ENCODE assay signal across 9 mouse cellular contexts in the genomic region with DNA sequence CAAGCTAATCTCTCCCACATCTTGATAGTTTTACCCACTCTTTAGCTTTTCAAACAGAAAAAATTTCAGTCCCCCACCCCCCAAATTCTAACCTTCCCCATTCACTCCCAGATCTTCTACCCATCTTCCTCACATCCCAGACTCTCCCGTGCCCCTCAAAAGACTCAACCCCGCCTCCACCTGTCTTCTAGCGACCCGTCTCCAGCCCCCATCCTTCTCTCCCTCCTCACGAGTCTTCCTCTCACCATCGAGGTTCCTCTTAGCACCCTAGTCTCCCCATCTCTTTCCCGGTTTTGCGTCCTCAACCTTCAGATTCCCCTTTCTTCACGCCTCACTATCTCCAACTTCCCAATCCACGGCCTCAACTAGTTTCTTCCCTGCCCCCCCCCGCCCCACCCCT. TPM values are rescaled to one million over a fixed set of nuclear protein-coding genes. Genes with fewer than 3 reads are reported as not detected.
DNase-seq lines count a peak whose midpoint lies in the region; ATAC-seq and TF ChIP-seq lines count a peak whose summit lies in the region.
"Had no signal": no experiment of that assay in that cellular context is flagged by ENCODE, and none has a peak within 500 bp of the region (broad histone marks: within the 10 kb centered on the region; RNA-seq: fewer than 3 reads in every experiment).

No protein-coding gene starts in this region.

- under 1% methylated on average over 11 of the region's 11 CpGs for WGBS in kidney, embryonic 14.5 days
- WGBS in forebrain, embryonic 11.5 days, result 0% methylated on average over 11 of the region's 11 CpGs
- 2% methylated on average over 11 of the region's 11 CpGs for WGBS in liver, embryonic 12.5 days (ENCODE audit: insufficient replicate concordance)
- 0% methylated on average over 11 of the region's 11 CpGs for WGBS in stomach, postnatal 0 days

- H3K4me1 ChIP-seq in kidney, embryonic 14.5 days (ENCODE audit: control insufficient read depth, insufficient read depth, low read length), result peaks cover 15% of the 10 kb centered on the region; the same call in 1 of the 2 replicates
- 0 out of 2 replicates have a peak, but pooled peaks cover 3% of the 10 kb centered on the region for H3K4me1 ChIP-seq in forebrain, embryonic 11.5 days (replicated peaks; ENCODE audit: control insufficient read depth, insufficient read depth, low read length)
- H3K4me1 ChIP-seq in liver, embryonic 12.5 days, result peaks cover 49% of the 10 kb centered on the region
- 0 out of 2 replicates have a peak, but pooled peaks cover 2% of the 10 kb centered on the region for H3K4me1 ChIP-seq in stomach, postnatal 0 days (replicated peaks; ENCODE audit: control insufficient read depth, insufficient read depth)

- peak overlapping the region; percentile 69 for H3K4me2 ChIP-seq in kidney, embryonic 14.5 days (replicated peaks; ENCODE audit: low read depth, low read length)
- peak overlapping the region; percentile 74 for H3K4me2 ChIP-seq in forebrain, embryonic 11.5 days (ENCODE audit: low read depth, low read length, severe bottlenecking)
- peak overlapping the region; percentile 99 for H3K4me2 ChIP-seq in liver, embryonic 12.5 days
- H3K4me2 ChIP-seq in stomach, postnatal 0 days (replicated peaks; ENCODE audit: low read depth), result peak overlapping the region; percentile 73

- DNase-seq in kidney, postnatal 10 days, result no peak
- DNase-seq in ZHBTc4 (ENCODE audit: low read depth, low spot score), result peak; percentile 6
- peak; percentile 51 for DNase-seq in forebrain, embryonic 11.5 days (ENCODE audit: low spot score)
- DNase-seq in stomach, postnatal 0 days (ENCODE audit: low spot score), result no peak
- DNase-seq in layer of hippocampus, postnatal 36 days, result no peak
- no peak for DNase-seq in adrenal gland, adult 2 months

- peak overlapping the region; percentile 82 for H3K9ac ChIP-seq in kidney, embryonic 14.5 days (ENCODE audit: low read depth, low read length)
- H3K9ac ChIP-seq in forebrain, embryonic 11.5 days (ENCODE audit: low read length), result peak overlapping the region; percentile 78
- H3K9ac ChIP-seq in liver, embryonic 12.5 days, result peak overlapping the region; percentile 82
- peak overlapping the region; percentile 71 for H3K9ac ChIP-seq in stomach, postnatal 0 days (ENCODE audit: low read length)

- TF ChIP-seq EP300 in stomach, postnatal 0 days (optimal IDR thresholded peaks at IDR 0.05), result no peak

- no peaks in the 10 kb centered on the region for H3K9me3 ChIP-seq in kidney, embryonic 14.5 days (ENCODE audit: control insufficient read depth, low read length)
- H3K9me3 ChIP-seq in forebrain, embryonic 11.5 days (ENCODE audit: control insufficient read depth, low read length), result no peaks in the 10 kb centered on the region
- no peaks in the 10 kb centered on the region for H3K9me3 ChIP-seq in liver, embryonic 12.5 days (replicated peaks)
- no peaks in the 10 kb centered on the region for H3K9me3 ChIP-seq in stomach, postnatal 0 days (ENCODE audit: control insufficient read depth, low read length)

- no peaks in the 10 kb centered on the region for H3K36me3 ChIP-seq in kidney, embryonic 14.5 days (ENCODE audit: control insufficient read depth, insufficient read depth, low read length)
- no peaks in the 10 kb centered on the region for H3K36me3 ChIP-seq in forebrain, embryonic 11.5 days (ENCODE audit: control insufficient read depth, insufficient read depth, low read length)
- H3K36me3 ChIP-seq in liver, embryonic 12.5 days, result no peaks in the 10 kb centered on the region
- no peaks in the 10 kb centered on the region for H3K36me3 ChIP-seq in stomach, postnatal 0 days (ENCODE audit: control insufficient read depth, insufficient read depth, low read length)

- no peak for ATAC-seq in kidney, embryonic 14.5 days (ENCODE audit: low FRiP score, low TSS enrichment)
- ATAC-seq in forebrain, embryonic 11.5 days (replicated peaks; ENCODE audit: low FRiP score), result no peak
- no peak for ATAC-seq in liver, embryonic 12.5 days
- no peak for ATAC-seq in stomach, postnatal 0 days (ENCODE audit: low FRiP score, low TSS enrichment)

- H3K27me3 ChIP-seq in kidney, embryonic 14.5 days (ENCODE audit: control insufficient read depth, insufficient read depth, low read length), result no peaks in the 10 kb centered on the region
- no peaks in the 10 kb centered on the region for H3K27me3 ChIP-seq in forebrain, embryonic 11.5 days (ENCODE audit: control insufficient read depth, insufficient read depth, low read length)
- no peaks in the 10 kb centered on the region for H3K27me3 ChIP-seq in liver, embryonic 12.5 days (replicated peaks)
- H3K27me3 ChIP-seq in stomach, postnatal 0 days (ENCODE audit: control insufficient read depth, insufficient read depth, low read length), result no peaks in the 10 kb centered on the region

- peak overlapping the region; percentile 77 for H3K27ac ChIP-seq in kidney, embryonic 14.5 days (ENCODE audit: low read depth, low read length)
- H3K27ac ChIP-seq in forebrain, embryonic 11.5 days (ENCODE audit: low read depth, low read length), result no peak overlapping the region
- peak overlapping the region; percentile 79 for H3K27ac ChIP-seq in liver, embryonic 12.5 days
- H3K27ac ChIP-seq in stomach, postnatal 0 days (replicated peaks), result no peak overlapping the region

- TF ChIP-seq CTCF in stomach, postnatal 0 days (IDR thresholded peaks at IDR 0.05; ENCODE audit: low read depth), result no peak

- peak overlapping the region; percentile 66 for H3K4me3 ChIP-seq in kidney, embryonic 14.5 days (ENCODE audit: low read length)
- peak overlapping the region; percentile 81 for H3K4me3 ChIP-seq in forebrain, embryonic 11.5 days (ENCODE audit: low read depth, low read length)
- peak overlapping the region; percentile 80 for H3K4me3 ChIP-seq in liver, embryonic 12.5 days
- H3K4me3 ChIP-seq in stomach, postnatal 0 days (ENCODE audit: low read depth, low read length), result peak overlapping the region; percentile 68

RNA-seq across cellular contexts. Expression of gene Lrrc42, which starts 0.8 kb away (rescaled TPM):
- polyA plus RNA-seq in kidney, embryonic 14.5 days (2014; fragmentation: Nextera tagmentation; extraction: Ambion mirVana), result 101 and 113 TPM in 2 replicates
- polyA plus RNA-seq in forebrain, embryonic 11.5 days (2014; fragmentation: Nextera tagmentation; extraction: Ambion mirVana), result 90.5 and 99.5 TPM in 2 replicates
- polyA plus RNA-seq in liver, embryonic 12.5 days (2016; fragmentation: Nextera tagmentation; extraction: Ambion mirVana), result 19.7 and 21.7 TPM in 2 replicates
- polyA plus RNA-seq in stomach, postnatal 0 days (2015; fragmentation: Nextera tagmentation; extraction: Ambion mirVana), result 28.1 and 29.3 TPM in 2 replicates
- total RNA-seq in layer of hippocampus, postnatal 36 days (2021), result 10 to 100 TPM; 39.6 to 41.3 TPM
- 10 to 100 TPM; 28.0 to 31.7 TPM for total RNA-seq in adrenal gland, adult 2 months (2021)
- polyA plus RNA-seq in adrenal gland, adult 2 months (2012; rRNA removed), result 7.7 and 9.0 TPM in 2 replicates

RNA-seq across cellular contexts. Expression of gene Hspb11, which starts 0.9 kb away (rescaled TPM):
- polyA plus RNA-seq in kidney, embryonic 14.5 days (2014; fragmentation: Nextera tagmentation; extraction: Ambion mirVana), result 39.6 and 56.6 TPM in 2 replicates
- polyA plus RNA-seq in forebrain, embryonic 11.5 days (2014; fragmentation: Nextera tagmentation; extraction: Ambion mirVana), result 23.7 and 27.2 TPM in 2 replicates
- polyA plus RNA-seq in liver, embryonic 12.5 days (2016; fragmentation: Nextera tagmentation; extraction: Ambion mirVana), result 9.2 and 10.4 TPM in 2 replicates
- 32.7 and 33.0 TPM in 2 replicates for polyA plus RNA-seq in stomach, postnatal 0 days (2015; fragmentation: Nextera tagmentation; extraction: Ambion mirVana)
- total RNA-seq in layer of hippocampus, postnatal 36 days (2021), result 10 to 100 TPM; 27.8 to 29.4 TPM
- 10 to 100 TPM; 16.7 to 19.1 TPM for total RNA-seq in adrenal gland, adult 2 months (2021)
- 0.30 and 0.83 TPM in 2 replicates for polyA plus RNA-seq in adrenal gland, adult 2 months (2012; rRNA removed)

RNA-seq across cellular contexts. Expression of gene Ldlrad1, which starts 43.5 kb away (rescaled TPM):
- polyA plus RNA-seq in kidney, embryonic 14.5 days (2014; fragmentation: Nextera tagmentation; extraction: Ambion mirVana), result not detected in 2 replicates
- polyA plus RNA-seq in forebrain, embryonic 11.5 days (2014; fragmentation: Nextera tagmentation; extraction: Ambion mirVana), result not detected in 2 replicates
- polyA plus RNA-seq in liver, embryonic 12.5 days (2016; fragmentation: Nextera tagmentation; extraction: Ambion mirVana), result not detected in 2 replicates
- polyA plus RNA-seq in stomach, postnatal 0 days (2015; fragmentation: Nextera tagmentation; extraction: Ambion mirVana), result 0.08 TPM in 2 replicates
- total RNA-seq in layer of hippocampus, postnatal 36 days (2021), result not detected
- total RNA-seq in adrenal gland, adult 2 months (2021), result not detected
- 0.15 and 0.45 TPM in 2 replicates for polyA plus RNA-seq in adrenal gland, adult 2 months (2012; rRNA removed)

RNA-seq across cellular contexts. Expression of gene Dio1, which starts 54.4 kb away (rescaled TPM):
- 0.38 TPM in 1 of 2 replicates, not detected in the other for polyA plus RNA-seq in kidney, embryonic 14.5 days (2014; fragmentation: Nextera tagmentation; extraction: Ambion mirVana)
- not detected in 2 replicates for polyA plus RNA-seq in forebrain, embryonic 11.5 days (2014; fragmentation: Nextera tagmentation; extraction: Ambion mirVana)
- polyA plus RNA-seq in liver, embryonic 12.5 days (2016; fragmentation: Nextera tagmentation; extraction: Ambion mirVana), result not detected in 2 replicates
- 0.87 and 0.93 TPM in 2 replicates for polyA plus RNA-seq in stomach, postnatal 0 days (2015; fragmentation: Nextera tagmentation; extraction: Ambion mirVana)
- total RNA-seq in layer of hippocampus, postnatal 36 days (2021), result not detected
- under 1 TPM in 1 of 2 experiments, not detected in 1; 0.61 TPM for total RNA-seq in adrenal gland, adult 2 months (2021)
- polyA plus RNA-seq in adrenal gland, adult 2 months (2012; rRNA removed), result 0.45 TPM in 1 of 2 replicates, not detected in the other
- total RNA-seq: neutrophil, adult 5-6 weeks had no signal

Comparison
In these comparisons a context has a peak if more than half of its experiments do, and no peak if none do; other contexts are left out.
1. H3K27ac ChIP-seq: peak in kidney, embryonic 14.5 days (single experiment) and liver, embryonic 12.5 days (single experiment); none in forebrain, embryonic 11.5 days (single experiment) and stomach, postnatal 0 days (single experiment).
2. DNase-seq: peak in ZHBTc4 (single experiment) and forebrain, embryonic 11.5 days (single experiment); none in kidney, postnatal 10 days (single experiment), stomach, postnatal 0 days (single experiment), layer of hippocampus, postnatal 36 days (0 of 2) and adrenal gland, adult 2 months (single experiment).
3. Peak in every context shown above with its lines, with median percentiles within 50 percentile points of each other: H3K4me2 ChIP-seq, H3K4me3 ChIP-seq and H3K9ac ChIP-seq.